Mouse (Mus musculus) spleen, adult 2 months (tissue): ENCODE measurements at regions not wholly inside any gene's neighbourhood (a gene's known extent, or its start where the extent isn't known, plus 50 kb on each side); places are given as distances from the start of the nearest gene placed in this dataset.

Source experiments
- CTCF ChIP-seq: fragments of 200-500 bp; IDR thresholded peaks from 2 replicates; pipeline ENCODE4 v1.5.1; 2011; ENCODE audit warnings: mild to moderate bottlenecking, inconsistent platforms; ENCODE audit not compliant: insufficient read depth, insufficient read length, insufficient replicate concordance; ENCODE audit errors: extremely low read depth
- POLR2A ChIP-seq: fragments of 200-500 bp; IDR thresholded peaks from 2 replicates; pipeline ENCODE4 v1.6.1; 2011; ENCODE audit warnings: low read depth, low read length, inconsistent platforms

- no peak for TF ChIP-seq CTCF
- no peak for TF ChIP-seq POLR2A
Observed at GRCm38 (mm10) chr9:113243870-113244269, 464.2 kb downstream of the Pdcd6ip start.
